Mouse (Mus musculus) brain, embryonic 14.5 days (tissue): ENCODE data around the gene Gm14399.
"Not testable (repeated sequence)": the region's sequence is repeated elsewhere in the genome, so short reads cannot be mapped to it uniquely, and the experiment has no call there.

Experiments used
- CTCF ChIP-seq: fragments of 200-500 bp; IDR thresholded peaks from 2 replicates; pipeline ENCODE4 v1.5.1; 2012; ENCODE audit warnings: inconsistent platforms, mild to moderate bottlenecking, moderate library complexity, borderline replicate concordance; ENCODE audit not compliant: insufficient read depth, insufficient read length; ENCODE audit errors: extremely low read depth
- POLR2A ChIP-seq: fragments of 200-500 bp; IDR thresholded peaks from 2 replicates; pipeline ENCODE4 v1.6.1; 2012; ENCODE audit warnings: mild to moderate bottlenecking, inconsistent platforms, borderline replicate concordance; ENCODE audit not compliant: poor library complexity, insufficient read depth, insufficient read length, severe bottlenecking; ENCODE audit errors: extremely low read depth

- TF ChIP-seq CTCF, POLR2A: not testable (repeated sequence)
Observed at GRCm38 (mm10) chr2:175179008-175179407, 37.2 kb upstream of the Gm14399 start.
